Mouse (Mus musculus): Measurements from ENCODE around the gene Megf11.

- TF ChIP-seq GATA1 (IDR thresholded peaks at IDR 0.05; ENCODE audit: borderline replicate concordance, low read length), result no peak
- no peak for TF ChIP-seq FLI1 (IDR thresholded peaks at IDR 0.05; ENCODE audit: low read length)
These were observed 172.6 kb downstream of the Megf11 start for GRCm38 (mm10) chr9:64557846-64558530.

All from megakaryocyte, embryonic 14.5 days (primary cell).